Mouse (Mus musculus) midbrain, embryonic 14.5 days (tissue): Measurements from ENCODE around the gene Foxg1. TPM values are rescaled to one million over a fixed set of nuclear protein-coding genes. Genes with fewer than 3 reads are reported as not detected.

Experiments
- ATAC-seq: fragments of 200-750 bp; cut with Nextera tagmentation; 2 replicates; pipeline ENCODE4 v1.8.0; 2017; ENCODE audit warnings: moderate number of reproducible peaks, moderate library complexity; ENCODE audit not compliant: low FRiP score, low TSS enrichment
- DNase-seq: peaks from one replicate; pipeline ENCODE4 v3.0.0-alpha.2; 2015
- H3K27ac ChIP-seq: fragments of 300-500 bp; sonication (generic); replicated peaks from 2 replicates; pipeline ENCODE4 v1.5.1; 2014; ENCODE audit warnings: mild to moderate bottlenecking, low read depth, low read length, moderate library complexity
- H3K27me3 ChIP-seq: fragments of 300-500 bp; sonication (generic); 2 replicates; pipeline ENCODE4 v1.6.1; 2014; ENCODE audit warnings: low read length, control low read depth, mixed read lengths; ENCODE audit not compliant: control insufficient read depth, insufficient read depth
- H3K36me3 ChIP-seq: fragments of 300-500 bp; sonication (generic); 2 replicates; pipeline ENCODE4 v1.6.1; 2014; ENCODE audit warnings: low read length, control low read depth; ENCODE audit not compliant: control insufficient read depth, insufficient read depth
- H3K4me1 ChIP-seq: fragments of 300-500 bp; sonication (generic); 2 replicates; pipeline ENCODE4 v1.6.1; 2014; ENCODE audit warnings: mild to moderate bottlenecking, antibody characterized with exemption, low read length, control low read depth; ENCODE audit not compliant: control insufficient read depth, insufficient read depth
- H3K4me2 ChIP-seq: fragments of 300-500 bp; sonication (generic); 2 replicates; pipeline ENCODE4 v1.6.1; 2014; ENCODE audit warnings: mild to moderate bottlenecking, low read length, moderate library complexity
- H3K4me3 ChIP-seq: fragments of 300-500 bp; sonication (generic); replicated peaks from 2 replicates; pipeline ENCODE4 v1.5.1; 2014; ENCODE audit warnings: low read depth, low read length
- H3K9ac ChIP-seq: fragments of 300-500 bp; sonication (generic); replicated peaks from 2 replicates; pipeline ENCODE4 v1.6.1; 2014; ENCODE audit warnings: mild to moderate bottlenecking, low read length, moderate library complexity
- H3K9me3 ChIP-seq: fragments of 300-500 bp; sonication (generic); 2 replicates; pipeline ENCODE4 v1.6.1; 2016; ENCODE audit warnings: low read length, control low read depth, mixed read lengths; ENCODE audit not compliant: control insufficient read depth
- WGBS: fragments of 180-500 bp; shearing (Covaris S2); extraction: QIAGEN DNeasy Blood & Tissue Kit; methylation state at CpG from one replicate; pipeline ENCODE4 v1.1.7; 2014; 5-methylcytosine and 5-hydroxymethylcytosine counted together
- polyA plus RNA-seq: library from polyadenylated mRNA; unstranded; fragments of >200 nt; fragmentation: Nextera tagmentation; extraction: Ambion mirVana; gene quantifications from 2 replicates; pipeline ENCODE4 v1.2.1, GENCODE M21; 2014

Gene Foxg1
- polyA plus RNA-seq, 1 experiment from 2014 or later, result 0.28 TPM

- H3K27me3 ChIP-seq, result peaks cover 71% of the 10 kb centered on the region
- WGBS, result under 1% methylated on average over 42 of the region's 42 CpGs
- no peak overlapping the region for H3K9ac ChIP-seq
Measured at GRCm38 (mm10) chr12:49391305-49392040, 9.0 kb downstream of the Foxg1 start.

DNA sequence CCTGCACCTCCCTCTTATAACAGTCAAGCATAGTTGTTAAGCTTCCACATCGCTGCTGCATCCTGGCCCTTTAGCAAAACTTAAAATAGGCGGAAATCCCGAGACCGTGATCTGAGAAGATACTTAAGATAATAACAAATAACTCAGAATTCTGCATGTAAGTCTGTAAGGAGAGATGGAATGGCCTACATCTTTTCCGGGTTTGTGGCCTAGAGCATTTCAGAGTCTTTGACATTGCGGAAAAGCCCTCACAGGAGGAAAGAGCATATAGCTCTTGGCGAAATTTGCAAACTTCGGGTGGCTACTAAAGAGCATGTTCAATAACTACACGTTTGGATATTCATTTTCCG is 9.6 kb downstream of the Foxg1 start:
- H3K27me3 ChIP-seq, result peaks cover 76% of the 10 kb centered on the region
- DNase-seq, result no peak
- WGBS, result 3% methylated on average over 10 of the region's 10 CpGs

More at GRCm38 (mm10) chr12:49391305-49392040, 9.0 kb downstream of the Foxg1 start:
- peak; percentile 93 for ATAC-seq
- Histone ChIP-seq H3K27ac (no peak overlapping the region), H3K9me3 (no peaks in the 10 kb centered on the region), H3K4me2 (peak overlapping the region; percentile 42), H3K4me3 (0 out of 2 replicates have a peak overlapping the region, but pooled peaks have one; percentile 22), H3K36me3 (no peaks in the 10 kb centered on the region), H3K4me1 (no peaks in the 10 kb centered on the region)
- DNase-seq, result peak; percentile 90

DNA sequence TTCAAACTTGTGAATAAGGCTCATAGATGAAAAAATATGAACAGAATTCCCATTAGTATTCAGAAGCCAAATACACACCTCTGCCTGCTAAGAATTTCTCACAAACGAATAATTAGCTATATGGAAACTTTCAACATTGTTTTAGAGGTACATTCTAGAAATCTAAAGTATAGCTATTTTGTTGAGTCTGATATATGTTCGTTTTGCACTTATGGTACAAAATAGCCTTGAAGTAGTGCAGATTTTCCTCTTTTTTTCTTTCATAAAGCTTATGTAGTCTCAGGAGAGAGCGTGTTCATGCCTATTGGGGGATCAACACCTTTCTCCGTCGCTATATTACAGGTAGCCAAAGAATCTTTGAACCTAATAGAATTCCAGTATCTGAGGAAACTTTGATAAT is 10.4 kb downstream of the Foxg1 start:
- no peaks in the 10 kb centered on the region for H3K4me1 ChIP-seq
- peak; percentile 43 for DNase-seq
- H3K27me3 ChIP-seq, result peaks cover 81% of the 10 kb centered on the region
- no peak overlapping the region for H3K9ac ChIP-seq
- 7% methylated on average over 5 of the region's 5 CpGs for WGBS
- no peak for ATAC-seq
- H3K4me2 ChIP-seq, result no peak overlapping the region
- no peaks in the 10 kb centered on the region for H3K9me3 ChIP-seq
- H3K27ac ChIP-seq, result no peak overlapping the region
- no peaks in the 10 kb centered on the region for H3K36me3 ChIP-seq
- H3K4me3 ChIP-seq, result no peak overlapping the region

More for the DNA sequence above, 9.6 kb downstream of the Foxg1 start:
- no peak overlapping the region for H3K9ac ChIP-seq
- no peaks in the 10 kb centered on the region for H3K36me3 ChIP-seq
- H3K4me2 ChIP-seq, result 0 out of 2 replicates have a peak overlapping the region, but pooled peaks have one; percentile 42
- H3K4me1 ChIP-seq, result no peaks in the 10 kb centered on the region
- no peak overlapping the region for H3K27ac ChIP-seq
- no peaks in the 10 kb centered on the region for H3K9me3 ChIP-seq
- H3K4me3 ChIP-seq, result no peak overlapping the region
- no peak for ATAC-seq

GRCm38 (mm10) chr12:49393639-49394038 is 11.2 kb downstream of the Foxg1 start:
- DNase-seq, result peak; percentile 38
- 8% methylated on average over 3 of the region's 3 CpGs for whole genome bisulfite sequencing

DNA sequence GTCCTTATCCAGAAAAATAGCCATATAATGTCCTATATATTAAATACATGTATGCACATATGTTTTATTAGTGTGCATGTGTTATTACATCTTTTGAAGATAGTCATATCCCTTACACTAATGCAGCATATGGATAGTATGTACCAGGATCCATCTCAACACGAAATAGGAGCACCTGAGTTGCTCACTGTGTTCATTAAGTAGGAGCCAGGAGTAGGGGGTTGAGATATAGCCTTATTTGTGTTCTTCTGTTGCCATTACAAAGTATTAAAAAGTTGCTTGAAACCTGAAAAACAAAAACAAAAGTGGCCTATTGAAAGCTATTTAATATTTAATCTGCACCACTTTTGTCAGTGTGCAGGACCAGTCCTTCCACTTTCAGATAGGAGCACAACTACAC is 11.7 kb downstream of the Foxg1 start:
- WGBS, result 4% methylated on average over 1 of the region's 1 CpGs

More at GRCm38 (mm10) chr12:49393639-49394038, 11.2 kb downstream of the Foxg1 start:
- Histone ChIP-seq H3K27me3 (peaks cover 82% of the 10 kb centered on the region), H3K4me1 (no peaks in the 10 kb centered on the region), H3K4me3 (no peak overlapping the region), H3K9ac (no peak overlapping the region), H3K4me2 (no peak overlapping the region), H3K36me3 (no peaks in the 10 kb centered on the region), H3K9me3 (no peaks in the 10 kb centered on the region), H3K27ac (no peak overlapping the region)
- ATAC-seq, result no peak

DNA sequence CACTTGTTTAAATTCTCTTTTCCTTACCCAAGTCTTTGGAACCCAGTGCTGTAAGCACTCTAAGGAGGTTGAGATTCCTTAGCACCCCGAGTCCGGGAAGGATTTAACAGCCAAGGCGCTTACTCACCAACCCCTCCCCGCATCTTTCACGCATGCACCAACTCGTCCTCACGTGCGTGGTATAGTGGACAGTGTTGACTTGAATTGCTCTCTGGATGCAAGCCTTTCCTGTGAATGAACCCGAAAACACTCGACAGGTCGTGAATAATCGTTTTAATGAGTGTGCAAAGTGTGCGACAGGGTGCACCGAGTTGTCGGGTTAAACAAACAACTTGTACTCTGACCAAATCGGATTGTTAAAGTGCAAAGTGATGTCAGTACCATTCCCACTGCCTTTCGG is 12.4 kb downstream of the Foxg1 start:
- no peak for ATAC-seq
- Histone ChIP-seq H3K4me2 (no peak overlapping the region), H3K4me3 (no peak overlapping the region), H3K27ac (no peak overlapping the region), H3K36me3 (no peaks in the 10 kb centered on the region), H3K27me3 (peaks cover 78% of the 10 kb centered on the region), H3K4me1 (no peaks in the 10 kb centered on the region), H3K9me3 (no peaks in the 10 kb centered on the region), H3K9ac (no peak overlapping the region)
- WGBS, result 1% methylated on average over 17 of the region's 17 CpGs
- DNase-seq, result peak; percentile 29

More for the DNA sequence above, 11.7 kb downstream of the Foxg1 start:
- Histone ChIP-seq H3K27ac (no peak overlapping the region), H3K27me3 (peaks cover 81% of the 10 kb centered on the region), H3K36me3 (no peaks in the 10 kb centered on the region), H3K9me3 (no peaks in the 10 kb centered on the region), H3K4me1 (no peaks in the 10 kb centered on the region), H3K9ac (no peak overlapping the region), H3K4me2 (no peak overlapping the region), H3K4me3 (no peak overlapping the region)
- DNase-seq, result peak; percentile 27
- no peak for ATAC-seq

DNA sequence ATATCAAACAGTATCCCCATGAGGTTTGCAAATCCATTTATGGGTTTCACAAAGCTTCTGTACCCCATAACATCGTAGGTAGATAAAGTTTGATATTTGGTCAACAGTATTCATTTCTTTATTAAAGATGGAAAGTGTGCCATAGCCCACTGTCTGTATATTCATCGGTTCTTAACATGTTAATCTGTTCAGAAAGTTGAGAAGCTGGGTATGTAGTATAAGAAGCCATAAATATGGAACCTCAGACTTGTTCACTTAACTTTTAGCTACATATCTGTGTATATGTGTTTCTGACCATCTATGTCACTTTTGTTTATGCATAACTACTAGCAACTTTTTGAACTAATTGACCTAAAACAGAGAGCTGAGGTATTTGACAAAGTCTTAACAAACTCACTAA is 13.5 kb downstream of the Foxg1 start:
- Histone ChIP-seq H3K36me3 (no peaks in the 10 kb centered on the region), H3K27me3 (peaks cover 78% of the 10 kb centered on the region), H3K9ac (no peak overlapping the region), H3K27ac (no peak overlapping the region), H3K9me3 (no peaks in the 10 kb centered on the region), H3K4me1 (peaks cover under 1% of the 10 kb centered on the region; the same call in 1 of the 2 replicates), H3K4me2 (no peak overlapping the region), H3K4me3 (no peak overlapping the region)
- WGBS, result 15% methylated on average over 2 of the region's 2 CpGs
- ATAC-seq (no peak), DNase-seq (peak; percentile 12)

DNA sequence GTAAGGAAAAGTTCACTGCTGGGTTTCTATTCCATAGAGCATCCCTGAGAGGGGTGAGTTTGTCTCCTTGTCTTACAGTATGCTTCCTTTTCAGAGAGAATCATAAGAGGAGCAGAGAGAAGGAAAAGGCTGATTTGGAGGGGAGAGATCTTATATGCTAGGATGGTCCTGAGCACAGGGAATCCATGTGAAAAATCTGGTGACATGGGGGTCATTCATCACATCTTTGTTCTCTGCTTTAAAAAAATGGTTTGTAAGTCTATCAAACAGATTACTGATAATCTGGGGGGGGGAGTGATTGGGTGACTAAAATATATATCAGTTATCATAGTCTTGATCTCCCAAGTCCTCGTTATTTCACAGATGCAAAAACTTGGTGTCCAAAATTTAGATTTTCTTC is 14.3 kb downstream of the Foxg1 start:
- peak; percentile 7 for DNase-seq
- Histone ChIP-seq H3K4me2 (no peak overlapping the region), H3K36me3 (no peaks in the 10 kb centered on the region), H3K4me1 (peaks cover 7% of the 10 kb centered on the region; the same call in 1 of the 2 replicates), H3K4me3 (no peak overlapping the region), H3K9me3 (no peaks in the 10 kb centered on the region), H3K27me3 (peaks cover 78% of the 10 kb centered on the region), H3K9ac (no peak overlapping the region), H3K27ac (no peak overlapping the region)
- WGBS, result 49% methylated on average over 1 of the region's 1 CpGs
- no peak for ATAC-seq
